Mouse (Mus musculus) lung, embryonic 15.5 days (tissue): ENCODE results near the gene Nadk2. TPM values are rescaled to one million over a fixed set of nuclear protein-coding genes. Genes with fewer than 3 reads are reported as not detected.

ENCODE experiments used
- ATAC-seq: fragments of 200-750 bp; cut with Nextera tagmentation; 2 replicates; pipeline ENCODE4 v1.8.0; 2017; ENCODE audit warnings: moderate number of reproducible peaks, borderline replicate concordance; ENCODE audit not compliant: low FRiP score, low TSS enrichment; ENCODE audit errors: extremely low read depth
- H3K27ac ChIP-seq: fragments of 300-500 bp; sonication (generic); 2 replicates; pipeline ENCODE4 v1.5.1; 2015; ENCODE audit warnings: moderate library complexity, mild to moderate bottlenecking, inconsistent platforms
- H3K27me3 ChIP-seq: fragments of 300-500 bp; sonication (generic); 2 replicates; pipeline ENCODE4 v1.6.1; 2015; ENCODE audit warnings: inconsistent platforms
- H3K36me3 ChIP-seq: fragments of 300-500 bp; sonication (generic); 2 replicates; pipeline ENCODE4 v1.6.1; 2015; ENCODE audit warnings: inconsistent platforms
- H3K4me1 ChIP-seq: fragments of 300-500 bp; sonication (generic); 2 replicates; pipeline ENCODE4 v1.6.1; 2015; ENCODE audit warnings: inconsistent platforms
- H3K4me2 ChIP-seq: fragments of 300-500 bp; sonication (generic); 2 replicates; pipeline ENCODE4 v1.6.1; 2015; ENCODE audit warnings: inconsistent platforms, mild to moderate bottlenecking, moderate library complexity
- H3K4me3 ChIP-seq: fragments of 300-500 bp; sonication (generic); 2 replicates; pipeline ENCODE4 v1.5.1; 2015; ENCODE audit warnings: mild to moderate bottlenecking, inconsistent platforms
- H3K9ac ChIP-seq: fragments of 300-500 bp; sonication (generic); 2 replicates; pipeline ENCODE4 v1.6.1; 2015; ENCODE audit warnings: inconsistent platforms
- H3K9me3 ChIP-seq: fragments of 300-500 bp; sonication (generic); 2 replicates; pipeline ENCODE4 v1.6.1; 2016; ENCODE audit warnings: inconsistent platforms
- WGBS: fragments of 180-500 bp; shearing (Covaris S2); methylation state at CpG from one replicate; pipeline ENCODE4 v1.1.7; 2015; 5-methylcytosine and 5-hydroxymethylcytosine counted together
- polyA plus RNA-seq: library from polyadenylated mRNA; unstranded; fragments of >200 nt; fragmentation: Nextera tagmentation; extraction: Ambion mirVana; gene quantifications from 2 replicates; pipeline ENCODE4 v1.2.1, GENCODE M21; 2015

Gene Nadk2
- polyA plus RNA-seq, 1 experiment from 2014 or later = 33.0 TPM

- Histone ChIP-seq H3K36me3 (peaks cover 13% of the 10 kb centered on the region), H3K4me2 (no peak overlapping the region), H3K4me3 (no peak overlapping the region), H3K9ac (no peak overlapping the region), H3K9me3 (no peaks in the 10 kb centered on the region), H3K27me3 (no peaks in the 10 kb centered on the region), H3K4me1 (peaks cover 11% of the 10 kb centered on the region), H3K27ac (no peak overlapping the region)
- ATAC-seq = no peak
- 34% methylated on average over 2 of the region's 2 CpGs for WGBS
Observed at GRCm38 (mm10) chr15:9089136-9089720, 18.2 kb downstream of the Nadk2 start.

- Histone ChIP-seq H3K4me1 (peaks cover 20% of the 10 kb centered on the region), H3K9ac (no peak overlapping the region), H3K27ac (no peak overlapping the region), H3K9me3 (no peaks in the 10 kb centered on the region), H3K27me3 (no peaks in the 10 kb centered on the region), H3K4me2 (no peak overlapping the region), H3K36me3 (peaks cover 17% of the 10 kb centered on the region), H3K4me3 (no peak overlapping the region)
- 80% methylated on average over 5 of the region's 5 CpGs for WGBS
- ATAC-seq = no peak
Observed at GRCm38 (mm10) chr15:9090662-9091061, 19.6 kb downstream of the Nadk2 start.

- H3K4me1 ChIP-seq = peaks cover 18% of the 10 kb centered on the region
- H3K4me2 ChIP-seq = peak overlapping the region; percentile 45
- 0 out of 2 replicates have a peak overlapping the region, but pooled peaks have one; percentile 14 for H3K4me3 ChIP-seq
- ATAC-seq = peak; percentile 68; the same call in 1 of the 2 replicates
- H3K9me3 ChIP-seq = no peaks in the 10 kb centered on the region
- 51% methylated on average over 11 of the region's 11 CpGs for WGBS
- H3K9ac ChIP-seq = no peak overlapping the region
- peaks cover 20% of the 10 kb centered on the region for H3K36me3 ChIP-seq
- H3K27me3 ChIP-seq = no peaks in the 10 kb centered on the region
- peak overlapping the region; percentile 67 for H3K27ac ChIP-seq
Observed at GRCm38 (mm10) chr15:9093598-9094365, 22.7 kb downstream of the Nadk2 start.

GRCm38 (mm10) chr15:9094366-9094750, 23.3 kb downstream of the Nadk2 start:
- Histone ChIP-seq H3K36me3 (peaks cover 24% of the 10 kb centered on the region), H3K4me1 (peaks cover 17% of the 10 kb centered on the region), H3K4me2 (peak overlapping the region; percentile 45), H3K27me3 (no peaks in the 10 kb centered on the region), H3K27ac (peak overlapping the region; percentile 67), H3K9ac (no peak overlapping the region), H3K9me3 (no peaks in the 10 kb centered on the region), H3K4me3 (0 out of 2 replicates have a peak overlapping the region, but pooled peaks have one; percentile 14)
- WGBS = 3% methylated on average over 13 of the region's 13 CpGs
- ATAC-seq = peak; percentile 97

- Histone ChIP-seq H3K4me2 (no peak overlapping the region), H3K36me3 (peaks cover 46% of the 10 kb centered on the region), H3K27me3 (no peaks in the 10 kb centered on the region), H3K4me3 (no peak overlapping the region), H3K9ac (no peak overlapping the region), H3K4me1 (peaks cover 17% of the 10 kb centered on the region), H3K27ac (no peak overlapping the region), H3K9me3 (no peaks in the 10 kb centered on the region)
- WGBS = 83% methylated on average over 4 of the region's 4 CpGs
- no peak for ATAC-seq
Observed at GRCm38 (mm10) chr15:9096865-9097264, 25.8 kb downstream of the Nadk2 start.

GRCm38 (mm10) chr15:9100446-9101077, 29.5 kb downstream of the Nadk2 start:
- Histone ChIP-seq H3K4me3 (no peak overlapping the region), H3K9me3 (no peaks in the 10 kb centered on the region), H3K9ac (no peak overlapping the region), H3K27me3 (no peaks in the 10 kb centered on the region), H3K36me3 (peaks cover 56% of the 10 kb centered on the region), H3K4me2 (no peak overlapping the region), H3K4me1 (0 out of 2 replicates have a peak, but pooled peaks cover 3% of the 10 kb centered on the region), H3K27ac (no peak overlapping the region)
- WGBS = 93% methylated on average over 10 of the region's 10 CpGs
- ATAC-seq = no peak

- Histone ChIP-seq H3K4me2 (no peak overlapping the region), H3K9me3 (no peaks in the 10 kb centered on the region), H3K27me3 (no peaks in the 10 kb centered on the region), H3K4me1 (no peaks in the 10 kb centered on the region), H3K4me3 (no peak overlapping the region), H3K36me3 (peaks cover 44% of the 10 kb centered on the region), H3K27ac (no peak overlapping the region), H3K9ac (no peak overlapping the region)
- 75% methylated on average over 13 of the region's 13 CpGs for WGBS
- ATAC-seq = no peak
Observed at GRCm38 (mm10) chr15:9106303-9107074, 35.4 kb downstream of the Nadk2 start.

- Histone ChIP-seq H3K4me2 (no peak overlapping the region), H3K9ac (no peak overlapping the region), H3K27ac (no peak overlapping the region), H3K4me1 (no peaks in the 10 kb centered on the region), H3K36me3 (peaks cover 51% of the 10 kb centered on the region), H3K27me3 (no peaks in the 10 kb centered on the region), H3K9me3 (no peaks in the 10 kb centered on the region), H3K4me3 (no peak overlapping the region)
- WGBS = 77% methylated on average over 6 of the region's 6 CpGs
- ATAC-seq = no peak
Observed at GRCm38 (mm10) chr15:9110526-9111347, 39.7 kb downstream of the Nadk2 start.

GRCm38 (mm10) chr15:9111648-9112047, 40.6 kb downstream of the Nadk2 start:
- Histone ChIP-seq H3K36me3 (peaks cover 53% of the 10 kb centered on the region), H3K4me3 (no peak overlapping the region), H3K4me1 (no peaks in the 10 kb centered on the region), H3K9me3 (no peaks in the 10 kb centered on the region), H3K4me2 (no peak overlapping the region), H3K27me3 (no peaks in the 10 kb centered on the region), H3K9ac (no peak overlapping the region), H3K27ac (no peak overlapping the region)
- ATAC-seq = no peak
- WGBS = 73% methylated on average over 3 of the region's 3 CpGs

- ATAC-seq = no peak
- no peaks in the 10 kb centered on the region for H3K9me3 ChIP-seq
- H3K27ac ChIP-seq = no peak overlapping the region
- H3K36me3 ChIP-seq = peaks cover 53% of the 10 kb centered on the region
- no peak overlapping the region for H3K4me3 ChIP-seq
- WGBS = 53% methylated on average over 9 of the region's 9 CpGs
- no peak overlapping the region for H3K4me2 ChIP-seq
- H3K9ac ChIP-seq = no peak overlapping the region
- no peaks in the 10 kb centered on the region for H3K4me1 ChIP-seq
- no peaks in the 10 kb centered on the region for H3K27me3 ChIP-seq
Observed at GRCm38 (mm10) chr15:9113556-9113955, 42.5 kb downstream of the Nadk2 start.

- peaks cover 55% of the 10 kb centered on the region for H3K36me3 ChIP-seq
- no peak overlapping the region for H3K4me2 ChIP-seq
- H3K9ac ChIP-seq = no peak overlapping the region
- H3K27me3 ChIP-seq = no peaks in the 10 kb centered on the region
- H3K4me3 ChIP-seq = no peak overlapping the region
- H3K4me1 ChIP-seq = no peaks in the 10 kb centered on the region
- WGBS = 56% methylated on average over 4 of the region's 4 CpGs
- no peak overlapping the region for H3K27ac ChIP-seq
- no peaks in the 10 kb centered on the region for H3K9me3 ChIP-seq
- no peak for ATAC-seq
Observed at GRCm38 (mm10) chr15:9114131-9114530, 43.1 kb downstream of the Nadk2 start.
